Mouse (Mus musculus): ENCODE data around the gene Akt2. TPM values are rescaled to one million over a fixed set of nuclear protein-coding genes. Genes with fewer than 3 reads are reported as not detected.

The Akt2 gene
- total and polyA plus RNA-seq, 3 experiments, result 73.5 to 127 TPM; not detected in 1

GRCm38 (mm10) chr7:27602161-27602560, 10.8 kb downstream of the Akt2 start:
- H3K79me2 ChIP-seq (ENCODE audit: control insufficient read depth, insufficient read depth, low read length, poor library complexity), result peaks cover 41% of the 10 kb centered on the region
- no peaks in the 10 kb centered on the region for H3K9me3 ChIP-seq (replicated peaks; ENCODE audit: insufficient read depth, low read length)
- TF ChIP-seq MAFK (IDR thresholded peaks at IDR 0.05; ENCODE audit: borderline replicate concordance, low read depth, low read length), result no peak
- TF ChIP-seq TCF12 (IDR thresholded peaks at IDR 0.05; ENCODE audit: low read depth, low read length), result no peak
- no peak for TF ChIP-seq TAL1 (IDR thresholded peaks at IDR 0.05; ENCODE audit: low read length)
- no peaks in the 10 kb centered on the region for H3K27me3 ChIP-seq (ENCODE audit: control insufficient read depth in 1 of 2, insufficient read depth in 2 of 2, low read length in 2 of 2)
- H3K9ac ChIP-seq (ENCODE audit: control insufficient read depth, low read depth, low read length, poor library complexity, severe bottlenecking), result no peak overlapping the region
- no peak overlapping the region for H3K4me3 ChIP-seq (ENCODE audit: control insufficient read depth in 1 of 2, insufficient read depth in 1 of 2, low read depth in 2 of 2, low read length in 2 of 2)
- DNase-seq (ENCODE audit: low read depth, low spot score), result no peak
- H3K27ac ChIP-seq (ENCODE audit: control insufficient read depth, low read depth, low read length), result no peak overlapping the region
- peaks cover 0 to 2% of the 10 kb centered on the region in 2 experiments; a peak in 2 of 4 replicates for H3K36me3 ChIP-seq (ENCODE audit: control insufficient read depth in 1 of 2, insufficient read depth in 2 of 2, low read length in 2 of 2)
- H3K4me1 ChIP-seq (ENCODE audit: control insufficient read depth in 1 of 2, insufficient read depth in 2 of 2, low read length in 2 of 2), result no peaks in the 10 kb centered on the region

- Histone ChIP-seq H3K27ac (ENCODE audit: control insufficient read depth, low read depth, low read length) (no peak overlapping the region), H3K9ac (ENCODE audit: control insufficient read depth, low read depth, low read length, poor library complexity, severe bottlenecking) (no peak overlapping the region), H3K4me3 (ENCODE audit: control insufficient read depth in 1 of 2, insufficient read depth in 1 of 2, low read depth in 2 of 2, low read length in 2 of 2) (no peak overlapping the region), H3K27me3 (ENCODE audit: control insufficient read depth in 1 of 2, insufficient read depth in 2 of 2, low read length in 2 of 2) (no peaks in the 10 kb centered on the region), H3K36me3 (ENCODE audit: control insufficient read depth in 1 of 2, insufficient read depth in 2 of 2, low read length in 2 of 2) (peaks cover 0 to 2% of the 10 kb centered on the region in 2 experiments; a peak in 2 of 4 replicates), H3K79me2 (ENCODE audit: control insufficient read depth, insufficient read depth, low read length, poor library complexity) (peaks cover 34% of the 10 kb centered on the region), H3K9me3 (replicated peaks; ENCODE audit: insufficient read depth, low read length) (no peaks in the 10 kb centered on the region), H3K4me1 (ENCODE audit: control insufficient read depth in 1 of 2, insufficient read depth in 2 of 2, low read length in 2 of 2) (no peaks in the 10 kb centered on the region)
- TF ChIP-seq MXI1 (IDR thresholded peaks at IDR 0.05; ENCODE audit: low read depth, low read length), result no peak
- TF ChIP-seq SMC3 (IDR thresholded peaks at IDR 0.05; ENCODE audit: low read depth, low read length), result no peak
- no peak for TF ChIP-seq BHLHE40 (IDR thresholded peaks at IDR 0.05; ENCODE audit: borderline replicate concordance, low read depth, low read length)
- TF ChIP-seq HCFC1 (IDR thresholded peaks at IDR 0.05; ENCODE audit: low read depth, low read length), result no peak
- no peak for DNase-seq (ENCODE audit: low read depth, low spot score)
Measured at GRCm38 (mm10) chr7:27602835-27603234, 11.5 kb downstream of the Akt2 start.

GRCm38 (mm10) chr7:27604661-27605348, 13.5 kb downstream of the Akt2 start:
- peaks cover 19% of the 10 kb centered on the region for H3K79me2 ChIP-seq (ENCODE audit: control insufficient read depth, insufficient read depth, low read length, poor library complexity)
- peaks cover 0 to 5% of the 10 kb centered on the region in 2 experiments; a peak in 2 of 4 replicates for H3K36me3 ChIP-seq (ENCODE audit: control insufficient read depth in 1 of 2, insufficient read depth in 2 of 2, low read length in 2 of 2)
- no peaks in the 10 kb centered on the region for H3K4me1 ChIP-seq (ENCODE audit: control insufficient read depth in 1 of 2, insufficient read depth in 2 of 2, low read length in 2 of 2)
- TF ChIP-seq BHLHE40 (IDR thresholded peaks at IDR 0.05; ENCODE audit: borderline replicate concordance, low read depth, low read length) (no peak), ZC3H11A (IDR thresholded peaks at IDR 0.05; ENCODE audit: low read depth, low read length) (no peak), MAX (IDR thresholded peaks at IDR 0.05; ENCODE audit: low read length) (no peak), KAT2A (conservative IDR thresholded peaks at IDR 0.05; ENCODE audit: low read depth, low read length) (no peak), POLR2AphosphoS2 (IDR thresholded peaks at IDR 0.05; ENCODE audit: low read length) (no peak), NRF1 (IDR thresholded peaks at IDR 0.05; ENCODE audit: insufficient read depth, low read depth, low read length, poor library complexity, severe bottlenecking) (no peak), NELFE (IDR thresholded peaks at IDR 0.05; ENCODE audit: low read depth, low read length) (no peak), GABPA (IDR thresholded peaks at IDR 0.05; ENCODE audit: low read depth, low read length) (no peak), ETS1 (IDR thresholded peaks at IDR 0.05; ENCODE audit: low read depth, low read length) (no peak), EP300 (IDR thresholded peaks at IDR 0.05; ENCODE audit: low read depth in 1 of 2, low read length in 2 of 2) (no peak), MEF2A (IDR thresholded peaks at IDR 0.05; ENCODE audit: extremely low read depth, insufficient replicate concordance, low read depth, low read length, poor library complexity, severe bottlenecking) (no peak), CTCF (IDR thresholded peaks at IDR 0.05 in 2 of 3, conservative IDR thresholded peaks at IDR 0.05 in 1 of 3; ENCODE audit: control insufficient read depth in 1 of 3, insufficient read depth in 1 of 3, low read depth in 2 of 3, low read length in 3 of 3, poor library complexity in 1 of 3, severe bottlenecking in 1 of 3) (no peak), RAD21 (IDR thresholded peaks at IDR 0.05; ENCODE audit: low read depth, low read length) (no peak)
- H3K27ac ChIP-seq (ENCODE audit: control insufficient read depth, low read depth, low read length), result no peak overlapping the region
- DNase-seq (ENCODE audit: low read depth, low spot score), result no peak
- H3K4me3 ChIP-seq (ENCODE audit: control insufficient read depth in 1 of 2, insufficient read depth in 1 of 2, low read depth in 2 of 2, low read length in 2 of 2), result no peak overlapping the region
- no peaks in the 10 kb centered on the region for H3K27me3 ChIP-seq (ENCODE audit: control insufficient read depth in 1 of 2, insufficient read depth in 2 of 2, low read length in 2 of 2)
- H3K9me3 ChIP-seq (replicated peaks; ENCODE audit: insufficient read depth, low read length), result no peaks in the 10 kb centered on the region
- no peak overlapping the region for H3K9ac ChIP-seq (ENCODE audit: control insufficient read depth, low read depth, low read length, poor library complexity, severe bottlenecking)
